Mouse (Mus musculus) ES-Bruce4 (cell line): Measurements from ENCODE around the gene Ythdf1.

Experiments used
- CTCF ChIP-seq: IDR thresholded peaks from one replicate; pipeline ENCODE4 v1.8.1; 2011; ENCODE audit warnings: low read depth, low read length
- POLR2A ChIP-seq: IDR thresholded peaks from one replicate; pipeline ENCODE4 v1.8.1; 2011; ENCODE audit warnings: low read length; ENCODE audit not compliant: insufficient read depth

DNA sequence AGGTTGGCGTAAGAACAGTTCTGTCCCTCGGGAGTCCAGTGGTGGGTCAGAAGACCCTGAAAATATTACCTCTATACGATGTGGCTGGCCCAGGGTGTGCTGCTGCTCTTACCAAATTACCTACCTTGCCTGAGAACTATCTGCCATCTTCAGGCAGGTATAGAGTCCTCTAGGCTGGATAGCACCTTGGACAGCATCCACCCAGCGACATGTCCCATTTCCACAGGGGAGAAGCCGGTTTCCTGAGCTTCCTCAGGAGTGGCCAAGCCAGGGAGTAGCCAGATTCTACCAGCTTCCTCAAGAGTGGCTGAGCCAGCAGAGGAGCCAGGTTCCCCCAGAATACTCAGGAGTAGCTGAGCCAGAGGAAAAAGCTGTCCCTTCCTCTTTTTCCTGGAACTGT is 35.5 kb downstream of the Ythdf1 start:
- TF ChIP-seq CTCF: no peak
- TF ChIP-seq POLR2A: no peak
